Mouse (Mus musculus) C2C12 (cell line): ENCODE measurements around the gene Chst8. TPM values are rescaled to one million over a fixed set of nuclear protein-coding genes. Genes with fewer than 3 reads are reported as not detected.

ENCODE experiments used
- H3K27me3 ChIP-seq: one replicate; pipeline ENCODE4 v1.6.1; 2011; ENCODE audit not compliant: control insufficient read depth, insufficient read depth, insufficient read length
- H3K36me3 ChIP-seq: one replicate; pipeline ENCODE4 v1.6.1; 2011; ENCODE audit not compliant: control insufficient read depth, insufficient read depth
- H3K4me3 ChIP-seq: one replicate; pipeline ENCODE4 v1.5.1; 2011; ENCODE audit warnings: mild to moderate bottlenecking, control low read depth; ENCODE audit not compliant: poor library complexity, insufficient read depth, severe bottlenecking
- H3K79me2 ChIP-seq: one replicate; pipeline ENCODE4 v1.6.1; 2011; ENCODE audit not compliant: control insufficient read depth, insufficient read depth
- H3K79me3 ChIP-seq: one replicate; pipeline ENCODE4 v1.6.1; 2011; ENCODE audit warnings: low read depth, control low read depth
- H3ac ChIP-seq: one replicate; pipeline ENCODE3; 2011; ENCODE audit warnings: low read depth; ENCODE audit not compliant: control insufficient read depth, insufficient read length
- CEBPB ChIP-seq: IDR thresholded peaks from one replicate; pipeline ENCODE4 v1.6.1; 2011; ENCODE audit warnings: low read depth, mild to moderate bottlenecking, control low read depth, moderate library complexity
- CTCF ChIP-seq: IDR thresholded peaks from one replicate; pipeline ENCODE4 v1.5.1; 2011; ENCODE audit not compliant: control insufficient read depth, insufficient read depth, insufficient read length
- FOSL1 ChIP-seq: IDR thresholded peaks from one replicate; pipeline ENCODE4 v1.8.0; 2011; ENCODE audit warnings: mild to moderate bottlenecking, low read length; ENCODE audit not compliant: poor library complexity, insufficient read depth, severe bottlenecking
- MAX ChIP-seq: IDR thresholded peaks from one replicate; pipeline ENCODE4 v1.6.1; 2011; ENCODE audit warnings: mild to moderate bottlenecking, control low read depth
- MYOD1 ChIP-seq: IDR thresholded peaks from one replicate; pipeline ENCODE4 v1.6.1; 2011; ENCODE audit warnings: low read depth; ENCODE audit not compliant: control insufficient read depth, insufficient read length
- MYOG ChIP-seq: IDR thresholded peaks from one replicate; pipeline ENCODE4 v1.6.1; 2011; ENCODE audit not compliant: control insufficient read depth, insufficient read length; ENCODE audit errors: extremely low read depth
- USF1 ChIP-seq: IDR thresholded peaks from one replicate; pipeline ENCODE4 v1.6.1; 2011; ENCODE audit warnings: low read depth, mild to moderate bottlenecking, control low read depth, moderate library complexity
- polyA plus RNA-seq: library from polyadenylated mRNA; unstranded; fragments of >200 nt; fragmentation: generic; extraction: Trizol; gene quantifications from one replicate; pipeline ENCODE4 v1.2.1, GENCODE M21; 2012; ENCODE audit warnings: missing spikeins

The Chst8 gene
- polyA plus RNA-seq, 1 experiment: 0.09 TPM

GRCm38 (mm10) chr7:34654441-34655085 lies 157.9 kb downstream of the Chst8 start:
- peaks cover 4% of the 10 kb centered on the region for H3K27me3 ChIP-seq
- no peaks in the 10 kb centered on the region for H3K79me2 ChIP-seq
- H3ac ChIP-seq: peak overlapping the region; percentile 70
- no peaks in the 10 kb centered on the region for H3K79me3 ChIP-seq
- peak overlapping the region; percentile 34 for H3K4me3 ChIP-seq
- no peaks in the 10 kb centered on the region for H3K36me3 ChIP-seq
- TF ChIP-seq USF1 (no peak), CEBPB (no peak), FOSL1 (no peak), MYOD1 (no peak), MYOG (no peak), CTCF (no peak), MAX (no peak)

GRCm38 (mm10) chr7:34653731-34654440 lies 158.6 kb downstream of the Chst8 start:
- Histone ChIP-seq H3K79me3 (no peaks in the 10 kb centered on the region), H3ac (peak overlapping the region; percentile 32), H3K36me3 (no peaks in the 10 kb centered on the region), H3K4me3 (peak overlapping the region; percentile 34), H3K27me3 (no peaks in the 10 kb centered on the region), H3K79me2 (no peaks in the 10 kb centered on the region)
- TF ChIP-seq USF1 (no peak), CEBPB (no peak), MYOD1 (no peak), CTCF (no peak), MYOG (no peak), MAX (no peak), FOSL1 (no peak)

GRCm38 (mm10) chr7:34652751-34653502 lies 159.6 kb downstream of the Chst8 start:
- Histone ChIP-seq H3K4me3 (peak overlapping the region; percentile 34), H3K27me3 (no peaks in the 10 kb centered on the region), H3K36me3 (no peaks in the 10 kb centered on the region), H3ac (peak overlapping the region; percentile 63), H3K79me2 (no peaks in the 10 kb centered on the region), H3K79me3 (no peaks in the 10 kb centered on the region)
- no peak for TF ChIP-seq MAX
- TF ChIP-seq MYOD1: no peak
- no peak for TF ChIP-seq CTCF
- TF ChIP-seq MYOG: no peak
- TF ChIP-seq CEBPB: no peak
- TF ChIP-seq FOSL1: no peak
- TF ChIP-seq USF1: no peak

- Histone ChIP-seq H3K27me3 (no peaks in the 10 kb centered on the region), H3ac (no peak overlapping the region), H3K36me3 (no peaks in the 10 kb centered on the region), H3K79me2 (no peaks in the 10 kb centered on the region), H3K79me3 (no peaks in the 10 kb centered on the region), H3K4me3 (no peak overlapping the region)
- no peak for TF ChIP-seq CEBPB
- no peak for TF ChIP-seq FOSL1
- no peak for TF ChIP-seq MYOD1
- TF ChIP-seq USF1: no peak
- no peak for TF ChIP-seq MAX
- TF ChIP-seq CTCF: no peak
These were observed 161.1 kb downstream of the Chst8 start for GRCm38 (mm10) chr7:34651381-34651780.

GRCm38 (mm10) chr7:34647052-34647451 lies 165.5 kb downstream of the Chst8 start:
- Histone ChIP-seq H3K36me3 (peaks cover 3% of the 10 kb centered on the region), H3K27me3 (no peaks in the 10 kb centered on the region), H3ac (no peak overlapping the region), H3K4me3 (no peak overlapping the region), H3K79me3 (no peaks in the 10 kb centered on the region), H3K79me2 (no peaks in the 10 kb centered on the region)
- TF ChIP-seq MYOD1 (no peak), CTCF (no peak), FOSL1 (no peak)
